Comparison of ENCODE assay signal across 9 mouse cellular contexts in genomic region chr17:45474146-45474545, GRCm38 (mm10). TPM values are rescaled to one million over a fixed set of nuclear protein-coding genes. Genes with fewer than 3 reads are reported as not detected.
DNase-seq lines count a peak whose midpoint lies in the region; ATAC-seq lines count a peak whose summit lies in the region.
"Had no signal": no experiment of that assay in that cellular context is flagged by ENCODE, and none has a peak within 500 bp of the region (broad histone marks: within the 10 kb centered on the region; RNA-seq: fewer than 3 reads in every experiment).

No protein-coding gene starts in this region.

- H3K4me1 ChIP-seq in liver, embryonic 11.5 days (replicated peaks; ENCODE audit: control insufficient read depth, insufficient read depth, low read length) = peaks cover 4% of the 10 kb centered on the region; the same call in 1 of the 2 replicates
- H3K4me1 ChIP-seq in forebrain, embryonic 10.5 days = peaks cover 18% of the 10 kb centered on the region
- H3K4me1 ChIP-seq in limb, embryonic 10.5 days = peaks cover 11% of the 10 kb centered on the region
- H3K4me1 ChIP-seq in neural tube, embryonic 14.5 days (ENCODE audit: control insufficient read depth, insufficient read depth, low read length) = peaks cover 6% of the 10 kb centered on the region

- DNase-seq in liver, embryonic 11.5 days (ENCODE audit: low spot score) = no peak
- no peak for DNase-seq in liver
- DNase-seq in forebrain, embryonic 10.5 days (ENCODE audit: extremely low spot score, low spot score) = no peak
- no peak for DNase-seq in limb, embryonic 10.5 days (ENCODE audit: low spot score)
- DNase-seq in urinary bladder, postnatal 25 days (ENCODE audit: low spot score) = no peak
- no peak for DNase-seq in Muller cell, postnatal 12 days (ENCODE audit: inconsistent ontology term)
- no peak for DNase-seq in layer of hippocampus, adult 8-10 months (ENCODE audit: low spot score in 2 of 2)

- no peak overlapping the region for H3K27ac ChIP-seq in liver, embryonic 11.5 days (ENCODE audit: low read depth, low read length)
- 0 out of 2 replicates have a peak overlapping the region, but pooled peaks have one; percentile 60 for H3K27ac ChIP-seq in forebrain, embryonic 10.5 days
- H3K27ac ChIP-seq in limb, embryonic 10.5 days = no peak overlapping the region
- no peak overlapping the region for H3K27ac ChIP-seq in neural tube, embryonic 14.5 days (ENCODE audit: low read depth, low read length)

- WGBS in liver, embryonic 11.5 days = 62% methylated on average over 8 of the region's 8 CpGs
- WGBS in forebrain, embryonic 10.5 days = 67% methylated on average over 8 of the region's 8 CpGs
- 75% methylated on average over 8 of the region's 8 CpGs for WGBS in limb, embryonic 10.5 days
- WGBS in neural tube, embryonic 14.5 days = 69% methylated on average over 8 of the region's 8 CpGs

- H3K9ac ChIP-seq in liver, embryonic 11.5 days (ENCODE audit: low read depth, low read length) = no peak overlapping the region
- H3K9ac ChIP-seq in neural tube, embryonic 14.5 days (replicated peaks; ENCODE audit: low read depth, low read length) = no peak overlapping the region

- ATAC-seq in liver, embryonic 11.5 days (replicated peaks; ENCODE audit: low FRiP score) = no peak
- ATAC-seq in neural tube, embryonic 14.5 days (ENCODE audit: low read depth) = peak; percentile 19; the same call in 1 of the 2 replicates

- H3K36me3 ChIP-seq in liver, embryonic 11.5 days (ENCODE audit: control insufficient read depth, insufficient read depth, low read length) = no peaks in the 10 kb centered on the region
- no peaks in the 10 kb centered on the region for H3K36me3 ChIP-seq in forebrain, embryonic 10.5 days (replicated peaks)
- H3K36me3 ChIP-seq in limb, embryonic 10.5 days = no peaks in the 10 kb centered on the region
- no peaks in the 10 kb centered on the region for H3K36me3 ChIP-seq in neural tube, embryonic 14.5 days (ENCODE audit: control insufficient read depth, insufficient read depth, low read length)

- peaks cover 11% of the 10 kb centered on the region for H3K27me3 ChIP-seq in liver, embryonic 11.5 days (replicated peaks; ENCODE audit: control insufficient read depth, insufficient read depth, low read length)
- H3K27me3 ChIP-seq in forebrain, embryonic 10.5 days (ENCODE audit: poor library complexity, severe bottlenecking) = peaks cover 54% of the 10 kb centered on the region
- H3K27me3 ChIP-seq in limb, embryonic 10.5 days (ENCODE audit: low read depth, poor library complexity, severe bottlenecking) = peaks cover 54% of the 10 kb centered on the region
- H3K27me3 ChIP-seq in neural tube, embryonic 14.5 days (ENCODE audit: control insufficient read depth, insufficient read depth, low read length) = no peaks in the 10 kb centered on the region

- peak overlapping the region; percentile 42; the same call in 1 of the 2 replicates for H3K4me3 ChIP-seq in liver, embryonic 11.5 days (ENCODE audit: low read depth, low read length)
- H3K4me3 ChIP-seq in forebrain, embryonic 10.5 days = peak overlapping the region; percentile 56
- H3K4me3 ChIP-seq in limb, embryonic 10.5 days = peak overlapping the region; percentile 53
- H3K4me3 ChIP-seq in neural tube, embryonic 14.5 days (ENCODE audit: low read depth, low read length) = peak overlapping the region; percentile 32

- H3K9me3 ChIP-seq in liver, embryonic 11.5 days (ENCODE audit: control insufficient read depth, low read length) = no peaks in the 10 kb centered on the region
- no peaks in the 10 kb centered on the region for H3K9me3 ChIP-seq in forebrain, embryonic 10.5 days
- no peaks in the 10 kb centered on the region for H3K9me3 ChIP-seq in limb, embryonic 10.5 days (replicated peaks)
- H3K9me3 ChIP-seq in neural tube, embryonic 14.5 days (ENCODE audit: control insufficient read depth, low read length) = no peaks in the 10 kb centered on the region

- H3K4me2 ChIP-seq in liver, embryonic 11.5 days = peak overlapping the region; percentile 69
- peak overlapping the region; percentile 59 for H3K4me2 ChIP-seq in neural tube, embryonic 14.5 days (ENCODE audit: low read depth, low read length)

RNA-seq across cellular contexts. Expression of gene Spats1, which starts 1.1 kb away (rescaled TPM):
- polyA plus RNA-seq in liver, embryonic 11.5 days (2014; fragmentation: Nextera tagmentation; extraction: Ambion mirVana) = 0.14 and 0.40 TPM in 2 replicates
- polyA plus RNA-seq in forebrain, embryonic 10.5 days (2016; fragmentation: Nextera tagmentation; extraction: Ambion mirVana) = 0.48 and 0.50 TPM in 2 replicates
- 0.33 and 1.1 TPM in 2 replicates for polyA plus RNA-seq in limb, embryonic 10.5 days (2016; fragmentation: Nextera tagmentation; extraction: Ambion mirVana)
- polyA plus RNA-seq in neural tube, embryonic 14.5 days (2014; fragmentation: Nextera tagmentation; extraction: Ambion mirVana) = 2.6 and 2.8 TPM in 2 replicates
- total RNA-seq in layer of hippocampus, adult 8-10 months (2022) = 1 to 10 TPM; 5.0 to 7.8 (median 5.9) TPM
- polyA plus RNA-seq: small intestine, adult 2 months had no signal

RNA-seq across cellular contexts. Expression of gene Aars2, which starts 32.5 kb away (rescaled TPM):
- polyA plus RNA-seq in liver, embryonic 11.5 days (2014; fragmentation: Nextera tagmentation; extraction: Ambion mirVana) = 19.4 and 19.7 TPM in 2 replicates
- 33.9 and 35.1 TPM in 2 replicates for polyA plus RNA-seq in forebrain, embryonic 10.5 days (2016; fragmentation: Nextera tagmentation; extraction: Ambion mirVana)
- polyA plus RNA-seq in limb, embryonic 10.5 days (2016; fragmentation: Nextera tagmentation; extraction: Ambion mirVana) = 32.2 and 34.9 TPM in 2 replicates
- polyA plus RNA-seq in neural tube, embryonic 14.5 days (2014; fragmentation: Nextera tagmentation; extraction: Ambion mirVana) = 14.0 and 15.3 TPM in 2 replicates
- total RNA-seq in layer of hippocampus, adult 8-10 months (2022) = 10 to 100 TPM; 21.8 to 30.6 (median 24.3) TPM

RNA-seq across cellular contexts. Expression of gene Cdc5l, which starts 40.6 kb away (rescaled TPM):
- polyA plus RNA-seq in liver, embryonic 11.5 days (2014; fragmentation: Nextera tagmentation; extraction: Ambion mirVana) = 62.1 and 68.1 TPM in 2 replicates
- 70.3 and 72.1 TPM in 2 replicates for polyA plus RNA-seq in forebrain, embryonic 10.5 days (2016; fragmentation: Nextera tagmentation; extraction: Ambion mirVana)
- 68.3 and 68.9 TPM in 2 replicates for polyA plus RNA-seq in limb, embryonic 10.5 days (2016; fragmentation: Nextera tagmentation; extraction: Ambion mirVana)
- polyA plus RNA-seq in neural tube, embryonic 14.5 days (2014; fragmentation: Nextera tagmentation; extraction: Ambion mirVana) = 68.9 and 69.1 TPM in 2 replicates
- total RNA-seq in layer of hippocampus, adult 8-10 months (2022) = 10 to 100 TPM; 50.3 to 60.3 (median 55.7) TPM

RNA-seq across cellular contexts. Expression of gene Tcte1, which starts 49.1 kb away (rescaled TPM):
- 0.14 and 0.23 TPM in 2 replicates for polyA plus RNA-seq in liver, embryonic 11.5 days (2014; fragmentation: Nextera tagmentation; extraction: Ambion mirVana)
- polyA plus RNA-seq in forebrain, embryonic 10.5 days (2016; fragmentation: Nextera tagmentation; extraction: Ambion mirVana) = 1.1 and 1.3 TPM in 2 replicates
- polyA plus RNA-seq in limb, embryonic 10.5 days (2016; fragmentation: Nextera tagmentation; extraction: Ambion mirVana) = 1.4 and 1.5 TPM in 2 replicates
- 3.2 and 4.2 TPM in 2 replicates for polyA plus RNA-seq in neural tube, embryonic 14.5 days (2014; fragmentation: Nextera tagmentation; extraction: Ambion mirVana)
- total RNA-seq in layer of hippocampus, adult 8-10 months (2022) = 1 to 10 TPM in 3 of 4 experiments, under 1 TPM in 1; 0.92 to 1.3 (median 1.1) TPM
